Mouse (Mus musculus): ENCODE results near the gene Oxt.

GRCm38 (mm10) chr2:130586016-130586415 is 10.0 kb downstream of the Oxt start:
- TF ChIP-seq EP300 (optimal IDR thresholded peaks at IDR 0.05) = no peak
- TF ChIP-seq CTCF (IDR thresholded peaks at IDR 0.05; ENCODE audit: low read depth) = no peak
